Comparison of ENCODE assay signal across 22 mouse cellular contexts in the genomic region with DNA sequence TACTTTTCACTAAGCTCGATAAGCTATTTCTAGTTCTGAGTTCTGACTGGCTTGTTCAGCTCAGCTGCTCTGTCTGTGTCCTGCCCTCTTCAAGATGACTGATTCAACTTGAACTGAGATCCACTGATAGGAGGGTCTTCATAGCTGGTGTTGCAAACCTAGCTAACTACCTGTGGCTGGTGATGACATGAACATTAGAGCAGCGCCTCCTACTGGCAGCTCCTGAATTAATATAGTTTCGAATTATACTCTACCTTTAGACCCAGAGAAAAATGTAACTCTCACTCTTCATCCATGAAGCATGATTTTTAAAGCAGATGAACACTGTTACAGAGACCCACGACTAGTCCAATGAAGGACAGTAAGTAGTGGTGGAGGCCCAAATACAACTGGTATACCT.
A peak's percentile ranks its signal among the peaks of the same experiment; 100 is the strongest.
DNase-seq lines count a peak whose midpoint lies in the region; ATAC-seq and TF ChIP-seq lines count a peak whose summit lies in the region.
"Had no signal": no experiment of that assay in that cellular context is flagged by ENCODE, and none has a peak within 500 bp of the region (broad histone marks: within the 10 kb centered on the region; RNA-seq: fewer than 3 reads in every experiment).

No protein-coding gene starts in this region.

- TF ChIP-seq CTCF in kidney, postnatal 0 days (IDR thresholded peaks at IDR 0.05; ENCODE audit: low read depth): peak; percentile 38; the same call in 1 of the 2 replicates
- TF ChIP-seq CTCF in E14TG2a.4 (conservative IDR thresholded peaks at IDR 0.05; ENCODE audit: low read length): peak; percentile 56
- TF ChIP-seq CTCF in intestine, postnatal 0 days (IDR thresholded peaks at IDR 0.05; ENCODE audit: low read depth): no peak

- 76% methylated on average over 4 of the region's 4 CpGs for WGBS in kidney, postnatal 0 days
- WGBS in intestine, postnatal 0 days: 64% methylated on average over 4 of the region's 4 CpGs

- no peak overlapping the region for H3K4me3 ChIP-seq in kidney, postnatal 0 days (replicated peaks; ENCODE audit: low read depth, low read length)
- no peak overlapping the region for H3K4me3 ChIP-seq in E14TG2a.4 (replicated peaks; ENCODE audit: low read length)
- H3K4me3 ChIP-seq in intestine, postnatal 0 days (ENCODE audit: low read depth, low read length): no peak overlapping the region
- H3K4me3 ChIP-seq: embryonic facial prominence, embryonic 13.5 days; forebrain, embryonic 15.5 days; hindbrain, embryonic 13.5 days; kidney, embryonic 15.5 days; lung, embryonic 15.5 days; midbrain, embryonic 10.5 days had no signal

- no peaks in the 10 kb centered on the region for H3K36me3 ChIP-seq in kidney, postnatal 0 days (ENCODE audit: insufficient read depth, low read length)
- no peaks in the 10 kb centered on the region for H3K36me3 ChIP-seq in E14TG2a.4 (ENCODE audit: insufficient read depth, low read length)
- H3K36me3 ChIP-seq in intestine, postnatal 0 days (ENCODE audit: control insufficient read depth, insufficient read depth): no peaks in the 10 kb centered on the region
- H3K36me3 ChIP-seq: embryonic facial prominence, embryonic 13.5 days; forebrain, embryonic 15.5 days; hindbrain, embryonic 13.5 days; kidney, embryonic 15.5 days; lung, embryonic 15.5 days; midbrain, embryonic 10.5 days had no signal

- no peaks in the 10 kb centered on the region for H3K9me3 ChIP-seq in kidney, postnatal 0 days (replicated peaks; ENCODE audit: low read length)
- no peaks in the 10 kb centered on the region for H3K9me3 ChIP-seq in E14TG2a.4 (ENCODE audit: low read length)
- no peaks in the 10 kb centered on the region for H3K9me3 ChIP-seq in intestine, postnatal 0 days (ENCODE audit: control insufficient read depth)
- H3K9me3 ChIP-seq: embryonic facial prominence, embryonic 13.5 days; forebrain, embryonic 15.5 days; hindbrain, embryonic 13.5 days; kidney, embryonic 15.5 days; lung, embryonic 15.5 days; midbrain, embryonic 10.5 days had no signal

- no peak overlapping the region for H3K9ac ChIP-seq in kidney, postnatal 0 days (ENCODE audit: low read depth, low read length)
- H3K9ac ChIP-seq in intestine, postnatal 0 days (ENCODE audit: low read depth, low read length): no peak overlapping the region
- H3K9ac ChIP-seq: embryonic facial prominence, embryonic 13.5 days; forebrain, embryonic 15.5 days; hindbrain, embryonic 13.5 days; kidney, embryonic 15.5 days; lung, embryonic 15.5 days had no signal

- intact Hi-C loops in left cerebral cortex, postnatal 10 days (cut with DNase I): no loop called here

- no peak for ATAC-seq in kidney, postnatal 0 days (replicated peaks; ENCODE audit: low FRiP score, low read depth)
- no peak for ATAC-seq in intestine, postnatal 0 days
- ATAC-seq: CD4-positive, CD25-positive, alpha-beta regulatory T cell, adult 4 months; forebrain, embryonic 15.5 days had no signal

- no peak for DNase-seq in kidney, postnatal 0 days (ENCODE audit: low spot score)
- no peak for DNase-seq in kidney, adult 8-10 months
- DNase-seq in 416B (ENCODE audit: low read depth): peak; percentile 56
- peak; percentile 32 for DNase-seq in ZHBTc4 (ENCODE audit: low read depth, low spot score)
- no peak for DNase-seq in retina, embryonic 14.5 days (ENCODE audit: low spot score)
- no peak for DNase-seq in left cerebral cortex, postnatal 10 days (ENCODE audit: extremely low spot score in 1 of 2, low spot score in 2 of 2)
- DNase-seq: cerebellum, adult 18-20 months; cerebellum, postnatal 25 days; gastrocnemius, postnatal 36 days; retina, postnatal 1 day; right cerebral cortex, postnatal 4 days; thymus, postnatal 36 days had no signal

- H3K4me2 ChIP-seq in kidney, postnatal 0 days (ENCODE audit: low read length): no peak overlapping the region
- no peak overlapping the region for H3K4me2 ChIP-seq in intestine, postnatal 0 days (replicated peaks; ENCODE audit: low read depth)
- H3K4me2 ChIP-seq: embryonic facial prominence, embryonic 13.5 days; forebrain, embryonic 15.5 days; hindbrain, embryonic 13.5 days; kidney, embryonic 15.5 days; lung, embryonic 15.5 days had no signal

- no peak overlapping the region for H3K27ac ChIP-seq in kidney, postnatal 0 days
- H3K27ac ChIP-seq in intestine, postnatal 0 days (ENCODE audit: low read depth, low read length): no peak overlapping the region
- H3K27ac ChIP-seq: embryonic facial prominence, embryonic 13.5 days; forebrain, embryonic 15.5 days; hindbrain, embryonic 13.5 days; kidney, embryonic 15.5 days; lung, embryonic 15.5 days; macrophage; midbrain, embryonic 10.5 days had no signal

- no peaks in the 10 kb centered on the region for H3K27me3 ChIP-seq in kidney, postnatal 0 days (ENCODE audit: insufficient read depth, low read length)
- H3K27me3 ChIP-seq in E14TG2a.4 (ENCODE audit: insufficient read depth, low read length): no peaks in the 10 kb centered on the region
- no peaks in the 10 kb centered on the region for H3K27me3 ChIP-seq in intestine, postnatal 0 days (replicated peaks; ENCODE audit: control insufficient read depth, insufficient read depth, low read length)
- H3K27me3 ChIP-seq: embryonic facial prominence, embryonic 13.5 days; forebrain, embryonic 15.5 days; hindbrain, embryonic 13.5 days; kidney, embryonic 15.5 days; lung, embryonic 15.5 days had no signal

- H3K4me1 ChIP-seq in kidney, postnatal 0 days (replicated peaks; ENCODE audit: insufficient read depth, low read length): no peaks in the 10 kb centered on the region
- H3K4me1 ChIP-seq in E14TG2a.4 (replicated peaks; ENCODE audit: low read depth, low read length): no peaks in the 10 kb centered on the region
- no peaks in the 10 kb centered on the region for H3K4me1 ChIP-seq in intestine, postnatal 0 days (replicated peaks; ENCODE audit: control insufficient read depth, insufficient read depth, low read length)
- H3K4me1 ChIP-seq: embryonic facial prominence, embryonic 13.5 days; forebrain, embryonic 15.5 days; hindbrain, embryonic 13.5 days; kidney, embryonic 15.5 days; lung, embryonic 15.5 days; midbrain, embryonic 10.5 days had no signal

Comparison
In these comparisons a context has a peak if more than half of its experiments do, and no peak if none do; other contexts are left out.
1. DNase-seq: peak in 416B (single experiment) and ZHBTc4 (single experiment); none in kidney, postnatal 0 days (single experiment), kidney, adult 8-10 months (0 of 2), retina, embryonic 14.5 days (single experiment) and left cerebral cortex, postnatal 10 days (0 of 2).